Mouse (Mus musculus): ENCODE data around the gene Ptgr1. TPM values are rescaled to one million over a fixed set of nuclear protein-coding genes. Genes with fewer than 3 reads are reported as not detected.

The Ptgr1 gene
- 13.7 and 16.0 TPM in 2 replicates for polyA plus RNA-seq (2012; rRNA removed)

DNA sequence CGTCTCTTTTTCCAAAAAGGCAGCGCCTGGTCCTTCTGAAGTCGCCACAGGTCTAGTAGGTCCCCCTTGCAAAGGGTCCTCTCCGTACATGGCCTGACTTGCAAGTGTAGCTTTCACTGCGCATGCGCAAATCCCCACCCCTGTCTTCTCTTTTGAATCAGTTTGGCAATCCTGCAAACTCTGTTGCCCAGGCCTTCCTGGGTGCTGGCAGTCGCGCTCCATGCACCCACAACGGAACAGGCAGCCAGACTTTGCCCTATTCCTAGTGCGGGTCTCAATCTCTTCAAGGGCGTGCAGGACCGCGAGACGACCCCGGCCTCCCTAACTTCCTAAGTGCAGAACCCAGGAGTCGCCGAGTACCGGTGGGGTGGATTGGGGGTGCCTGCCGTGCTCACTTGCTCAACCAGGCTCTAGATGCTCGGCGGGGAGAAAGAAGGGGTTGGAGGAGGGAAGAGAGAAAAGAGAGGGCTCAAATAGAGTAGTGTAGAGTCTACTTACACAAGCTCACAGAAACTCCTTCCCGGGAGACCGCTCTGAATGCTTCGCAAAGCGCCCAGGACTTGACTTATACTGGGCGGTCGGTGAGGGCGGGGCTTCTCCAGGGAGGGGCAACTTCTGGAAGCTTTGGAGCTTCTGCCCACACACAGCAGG, at the start of gene Ptgr1:
TSS of gene Ptgr1 (minus strand) at position 580 of the 651 bp plus-strand sequence.

DNA sequence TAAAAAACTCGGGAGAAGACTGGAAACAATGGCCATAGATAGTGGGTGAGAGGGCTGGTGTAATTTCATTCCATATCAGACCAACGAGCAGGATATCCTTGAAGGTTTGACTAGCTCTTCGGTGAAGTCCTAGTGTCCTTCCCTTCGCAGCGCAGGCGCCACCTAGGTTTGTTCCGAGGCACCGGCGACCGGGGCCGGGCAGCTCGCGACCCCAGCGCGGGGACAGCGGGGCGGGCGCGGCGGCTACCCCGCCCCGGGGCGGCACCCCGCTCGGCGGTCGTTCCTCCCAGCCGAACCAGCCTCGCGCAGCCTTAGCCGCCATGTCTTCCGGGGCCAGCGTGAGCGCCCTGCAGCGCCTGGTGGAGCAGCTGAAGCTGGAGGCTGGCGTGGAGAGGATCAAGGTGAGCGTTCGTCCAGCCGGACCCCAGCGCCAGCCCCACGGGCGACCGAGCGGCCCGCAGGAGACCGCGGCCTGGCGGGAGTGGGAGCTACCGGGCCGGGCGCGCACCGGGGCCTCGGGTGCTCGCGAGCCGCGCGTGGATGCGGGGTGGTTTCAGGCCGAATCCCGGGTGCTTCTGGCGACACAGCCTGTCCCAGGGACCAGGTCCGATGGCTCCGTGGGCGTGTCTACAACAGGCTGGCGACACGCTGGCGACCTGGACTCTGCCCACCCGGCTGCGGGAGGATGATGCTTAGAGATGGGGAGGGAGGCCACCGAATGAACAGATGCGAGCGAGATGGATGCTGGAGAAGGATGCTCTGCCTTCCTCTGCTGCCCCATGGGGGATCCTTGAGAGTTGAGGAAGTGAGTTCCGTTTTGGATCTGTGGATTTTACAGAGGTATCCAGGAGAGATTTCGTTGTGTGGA, 48.2 kb upstream of the Ptgr1 start, which contains the start of gene Gng10:
TSS of gene Gng10 (plus strand) at position 171 of the 868 bp plus-strand sequence.

DNA sequence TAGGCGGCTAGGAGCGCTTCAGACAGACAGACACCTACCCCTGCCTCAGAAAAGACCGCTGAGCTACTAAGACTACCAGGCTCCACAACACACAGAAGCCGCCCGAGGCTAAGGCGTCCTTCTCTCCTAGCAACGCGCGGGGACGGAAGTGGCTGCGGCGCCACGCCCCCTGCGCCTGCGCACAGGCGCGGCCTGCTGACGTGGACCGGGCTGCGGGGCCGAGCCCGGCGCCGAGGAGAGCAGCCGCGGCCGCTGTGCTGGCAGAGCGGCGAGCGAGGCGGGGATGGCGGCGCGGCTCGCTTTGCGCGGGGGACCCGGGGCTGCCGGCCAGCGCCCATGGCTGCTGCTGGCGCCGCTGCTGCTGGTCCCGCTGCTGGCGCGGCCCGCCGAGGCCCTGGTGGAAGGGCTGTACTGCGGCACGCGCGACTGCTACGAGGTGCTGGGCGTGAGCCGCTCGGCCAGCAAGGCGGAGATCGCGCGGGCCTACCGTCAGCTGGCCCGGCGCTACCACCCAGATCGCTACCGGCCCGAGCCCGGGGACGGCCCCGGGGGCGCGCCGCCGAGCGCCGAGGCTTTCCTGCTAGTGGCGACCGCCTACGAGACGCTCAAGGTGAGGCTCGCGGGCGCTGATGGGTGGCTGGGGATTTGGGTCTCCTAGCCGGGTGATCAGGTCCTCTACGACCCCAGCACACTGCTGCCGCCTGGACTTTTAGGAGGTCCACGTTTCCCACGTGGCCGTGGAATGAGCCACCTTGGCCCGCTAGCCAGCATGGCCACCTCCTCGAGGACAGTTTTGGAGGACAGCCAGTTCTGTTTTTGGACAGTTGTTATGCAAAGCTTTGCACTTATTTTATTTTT, 16.3 kb upstream of the Ptgr1 start, which contains the start of gene Gm20503:
TSS of gene Gm20503 (plus strand) at position 263 of the 858 bp plus-strand sequence.

DNA sequence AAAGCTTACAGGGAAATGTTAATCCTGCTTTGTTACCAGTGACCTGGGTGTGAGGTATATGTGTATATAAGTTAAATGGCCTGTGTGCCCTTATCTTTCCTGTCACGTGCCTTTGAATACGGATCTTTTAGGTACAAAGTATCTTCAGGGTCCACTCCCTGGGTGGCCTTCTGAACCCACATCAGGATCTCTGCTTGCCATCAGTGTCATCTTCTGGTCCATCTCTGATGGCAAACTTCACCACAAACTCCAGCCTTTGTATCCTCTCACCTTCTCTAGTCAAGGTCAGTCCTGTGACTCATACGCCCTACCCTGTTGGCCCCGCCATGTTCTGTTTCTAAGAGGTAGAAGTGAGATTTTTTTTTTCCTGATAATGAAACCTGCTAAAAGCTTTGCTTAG, 7.8 kb upstream of the Ptgr1 start, which contains the start of gene Dnajc25:
TSS of gene Dnajc25 (plus strand) at position 301 of the 400 bp plus-strand sequence.

DNA sequence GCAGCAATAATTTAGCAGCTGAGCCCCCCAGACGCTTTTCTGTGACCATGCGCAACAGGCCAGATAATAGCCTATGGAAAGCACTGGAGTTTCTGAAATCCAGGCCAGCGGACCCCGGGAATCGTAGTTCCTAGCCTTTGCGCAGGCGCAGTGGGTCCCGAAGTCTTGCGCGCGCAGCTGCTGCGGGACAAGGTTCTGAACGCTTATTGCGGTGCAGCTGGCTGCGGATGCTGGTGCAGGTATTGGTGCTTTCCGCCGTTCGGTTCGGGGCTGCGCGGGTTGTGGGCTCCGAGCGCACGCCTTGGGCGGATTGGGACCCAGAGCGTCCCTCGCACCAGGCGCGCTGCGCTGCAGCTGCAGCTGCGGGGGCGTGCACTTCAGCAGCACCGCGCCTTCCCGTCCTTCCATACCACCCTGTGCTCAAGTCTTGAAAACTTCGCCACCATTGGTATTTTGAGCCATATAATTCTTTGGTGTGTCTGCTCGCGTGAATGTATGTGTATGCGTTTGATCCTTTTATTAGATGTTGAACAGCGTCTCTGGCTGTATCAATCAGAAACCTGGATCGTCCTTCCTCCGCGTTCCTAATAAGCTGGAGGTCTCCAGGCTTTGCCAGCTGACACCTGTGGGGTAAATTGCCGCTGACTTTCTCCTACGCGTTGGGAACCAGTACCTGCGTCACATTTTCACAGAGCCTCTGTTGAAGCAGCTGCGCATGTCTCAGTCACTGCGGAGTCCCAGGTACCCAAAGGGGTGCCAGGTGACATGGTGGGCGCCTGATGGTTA, 43.3 kb downstream of the Ptgr1 start, which contains the start of gene Zkscan16:
TSS of gene Zkscan16 (plus strand) at position 209 of the 786 bp plus-strand sequence.

Other genes starting within 250 kb of the Ptgr1 start
- 0.07 and 0.19 TPM in 2 replicates for gene Olfr267, start 199.4 kb downstream of the Ptgr1 start, polyA plus RNA-seq (2012; rRNA removed)
- 29.6 and 32.0 TPM in 2 replicates for gene Ecpas, start 74.4 kb downstream of the Ptgr1 start, polyA plus RNA-seq (2012; rRNA removed)
- 2.7 and 2.9 TPM in 2 replicates for gene Zkscan16, start 43.5 kb downstream of the Ptgr1 start, polyA plus RNA-seq (2012; rRNA removed)
- gene Dnajc25, start 7.9 kb upstream of the Ptgr1 start, polyA plus RNA-seq (2012; rRNA removed), result 4.5 and 5.5 TPM in 2 replicates
- gene Gm20503, start 16.1 kb upstream of the Ptgr1 start, polyA plus RNA-seq (2012; rRNA removed), result not detected in 2 replicates
- gene Gng10, start 48.0 kb upstream of the Ptgr1 start, polyA plus RNA-seq (2012; rRNA removed), result 27.5 and 50.3 TPM in 2 replicates
- not detected in 2 replicates for gene AI481877, start 151.9 kb upstream of the Ptgr1 start, polyA plus RNA-seq (2012; rRNA removed)
- gene Ugcg, start 202.1 kb upstream of the Ptgr1 start, polyA plus RNA-seq (2012; rRNA removed), result 30.5 and 46.9 TPM in 2 replicates

Measured in central nervous system, embryonic 11.5 days (tissue).